Mouse (Mus musculus): ENCODE measurements around the gene Hcn1. TPM values are rescaled to one million over a fixed set of nuclear protein-coding genes. Genes with fewer than 3 reads are reported as not detected.
"Not testable (repeated sequence)": the region's sequence is repeated elsewhere in the genome, so short reads cannot be mapped to it uniquely, and the experiment has no call there.

The Hcn1 gene
- polyA plus RNA-seq, 1 experiment from 2014 or later: 1.3 TPM

DNA sequence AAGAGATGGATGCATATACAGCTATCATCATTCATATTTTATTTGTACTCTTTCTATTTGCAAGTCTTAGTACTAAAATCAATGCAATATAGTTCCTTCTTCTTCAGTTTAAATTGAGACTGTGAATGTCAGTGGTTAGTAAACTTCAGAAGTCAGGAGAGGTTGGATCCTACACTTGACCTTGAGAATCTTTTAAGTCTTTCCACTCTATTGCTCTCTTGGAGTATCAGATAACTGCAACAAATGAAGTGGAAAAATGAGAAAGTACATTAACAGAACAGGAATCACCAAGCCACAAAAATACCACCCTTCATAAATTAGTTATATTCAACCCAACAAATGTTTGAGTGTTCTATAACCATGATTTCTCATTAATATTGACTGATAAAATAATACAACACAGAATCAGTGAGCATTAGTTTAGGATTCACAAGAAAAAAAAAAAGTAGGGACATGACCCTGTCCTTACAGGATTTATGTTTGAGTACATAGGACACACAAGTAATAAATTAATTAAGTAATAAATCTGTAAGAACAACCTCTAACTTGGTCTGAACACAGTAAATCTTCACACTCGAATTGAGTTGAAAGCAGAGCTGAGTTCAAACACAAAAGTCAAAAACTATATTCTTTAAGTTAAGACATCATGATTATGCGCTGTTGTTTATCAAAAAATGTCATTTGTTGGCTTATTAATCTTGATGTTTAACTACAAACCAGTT lies 397.8 kb downstream of the Hcn1 start:
- no peak overlapping the region for H3K9ac ChIP-seq
- H3K9me3 ChIP-seq: no peaks in the 10 kb centered on the region
- WGBS: 93% methylated on average over 2 of the region's 2 CpGs
- H3K4me2 ChIP-seq: no peak overlapping the region
- no peaks in the 10 kb centered on the region for H3K36me3 ChIP-seq
- no peak overlapping the region for H3K27ac ChIP-seq (replicated peaks)
- H3K4me1 ChIP-seq (replicated peaks): no peaks in the 10 kb centered on the region
- no peak for ATAC-seq (ENCODE audit: low FRiP score, low read depth)
- H3K4me3 ChIP-seq: no peak overlapping the region
- H3K27me3 ChIP-seq: no peaks in the 10 kb centered on the region

DNA sequence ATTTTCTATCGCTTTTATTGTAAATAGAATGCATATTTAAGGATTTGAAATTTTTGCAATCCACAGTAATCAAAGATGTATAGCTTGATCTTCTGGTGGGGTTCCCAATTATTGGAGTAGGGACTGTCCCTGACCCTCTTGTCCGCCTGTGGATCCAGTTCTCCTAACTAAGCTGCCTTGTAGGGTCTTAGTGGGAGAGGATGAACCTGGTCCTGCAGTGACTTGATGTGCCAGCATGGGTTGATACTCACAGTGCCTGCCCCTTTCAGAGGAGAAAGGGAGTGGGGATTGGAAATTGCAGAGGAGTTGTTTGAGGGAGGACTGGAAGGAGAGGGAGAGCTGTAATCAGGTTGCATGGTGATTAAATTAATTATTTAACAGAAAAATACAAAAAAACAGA lies 398.4 kb downstream of the Hcn1 start:
- Histone ChIP-seq H3K4me3 (no peak overlapping the region), H3K9ac (no peak overlapping the region), H3K27me3 (no peaks in the 10 kb centered on the region), H3K36me3 (no peaks in the 10 kb centered on the region), H3K4me2 (no peak overlapping the region), H3K9me3 (no peaks in the 10 kb centered on the region), H3K27ac (replicated peaks) (no peak overlapping the region), H3K4me1 (replicated peaks) (no peaks in the 10 kb centered on the region)
- 88% methylated on average over 2 of the region's 2 CpGs for WGBS
- ATAC-seq (ENCODE audit: low FRiP score, low read depth): no peak

DNA sequence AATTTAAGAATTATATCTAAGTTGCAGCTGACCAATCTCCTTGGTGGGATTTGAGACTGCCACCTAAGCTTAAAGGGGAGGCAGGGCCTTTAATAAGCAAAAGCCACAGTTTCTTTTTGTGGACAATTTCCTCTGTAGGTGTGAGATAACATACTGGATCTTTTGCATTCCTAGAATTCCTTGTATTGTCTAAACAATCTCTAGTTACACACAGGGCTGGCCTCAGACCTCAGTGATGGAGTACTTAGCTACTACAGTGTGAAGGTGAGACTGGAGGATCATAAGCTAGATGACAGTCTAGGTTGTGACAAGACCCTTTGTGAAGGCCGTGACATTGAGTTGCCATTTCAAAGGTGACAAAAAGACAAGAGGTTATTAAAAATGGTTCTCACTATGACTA lies 419.1 kb downstream of the Hcn1 start:
- Histone ChIP-seq H3K27ac (replicated peaks) (no peak overlapping the region), H3K9ac (no peak overlapping the region), H3K4me2 (no peak overlapping the region), H3K4me3 (no peak overlapping the region), H3K27me3 (no peaks in the 10 kb centered on the region), H3K36me3 (no peaks in the 10 kb centered on the region), H3K4me1 (replicated peaks) (no peaks in the 10 kb centered on the region), H3K9me3 (no peaks in the 10 kb centered on the region)
- 94% methylated on average over 1 of the region's 1 CpGs for WGBS
- ATAC-seq (ENCODE audit: low FRiP score, low read depth): no peak

DNA sequence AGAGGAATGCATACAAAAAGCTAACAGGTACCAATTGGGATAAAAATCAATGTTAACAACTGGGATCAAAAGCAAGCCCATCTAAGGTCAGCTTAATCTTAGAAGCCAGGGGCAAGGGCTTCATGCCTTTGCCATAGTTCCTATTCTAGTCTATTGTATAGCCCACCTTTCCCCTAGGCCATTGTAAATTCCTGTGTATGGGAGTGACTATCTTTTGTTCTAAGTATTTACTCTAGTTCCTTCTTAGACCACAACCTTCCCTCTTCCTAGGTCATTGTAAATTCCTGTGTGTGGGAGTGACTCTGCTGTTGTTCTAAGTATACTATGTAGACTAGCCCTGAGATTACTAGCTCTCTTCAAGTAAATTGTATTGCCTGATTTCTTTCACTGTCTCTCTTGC lies 420.8 kb downstream of the Hcn1 start:
- H3K4me3 ChIP-seq: not testable (repeated sequence)

DNA sequence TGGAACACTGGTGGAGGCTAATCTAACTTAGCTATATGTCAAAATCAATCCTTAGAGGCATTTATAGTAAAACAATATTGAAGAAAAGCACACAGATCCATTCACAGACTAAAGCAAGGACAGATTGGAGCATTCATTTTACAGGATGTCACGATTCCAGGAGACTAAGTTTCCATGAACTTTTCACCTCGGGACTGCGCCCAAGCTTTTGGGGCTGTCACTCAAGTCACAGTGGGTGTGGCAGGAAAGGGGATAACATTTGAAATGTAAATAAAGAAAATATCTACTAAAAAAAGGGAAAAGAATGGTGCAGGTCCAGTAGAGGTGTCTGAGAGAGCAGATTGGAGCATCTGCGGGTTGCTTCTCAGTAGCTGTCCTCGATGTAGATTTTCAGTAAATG lies 421.3 kb downstream of the Hcn1 start:
- Histone ChIP-seq H3K4me2 (no peak overlapping the region), H3K36me3 (no peaks in the 10 kb centered on the region), H3K27ac (replicated peaks) (no peak overlapping the region), H3K9me3 (no peaks in the 10 kb centered on the region), H3K9ac (no peak overlapping the region), H3K4me3 (no peak overlapping the region), H3K27me3 (no peaks in the 10 kb centered on the region), H3K4me1 (replicated peaks) (no peaks in the 10 kb centered on the region)
- ATAC-seq (ENCODE audit: low FRiP score, low read depth): no peak
- 92% methylated on average over 5 of the region's 5 CpGs for WGBS

More for the DNA sequence above, 420.8 kb downstream of the Hcn1 start:
- not testable (repeated sequence) for H3K27me3 ChIP-seq; H3K27ac ChIP-seq (replicated peaks); H3K9ac ChIP-seq; ATAC-seq (ENCODE audit: low FRiP score, low read depth); H3K36me3 ChIP-seq; H3K4me1 ChIP-seq (replicated peaks); H3K9me3 ChIP-seq; H3K4me2 ChIP-seq

DNA sequence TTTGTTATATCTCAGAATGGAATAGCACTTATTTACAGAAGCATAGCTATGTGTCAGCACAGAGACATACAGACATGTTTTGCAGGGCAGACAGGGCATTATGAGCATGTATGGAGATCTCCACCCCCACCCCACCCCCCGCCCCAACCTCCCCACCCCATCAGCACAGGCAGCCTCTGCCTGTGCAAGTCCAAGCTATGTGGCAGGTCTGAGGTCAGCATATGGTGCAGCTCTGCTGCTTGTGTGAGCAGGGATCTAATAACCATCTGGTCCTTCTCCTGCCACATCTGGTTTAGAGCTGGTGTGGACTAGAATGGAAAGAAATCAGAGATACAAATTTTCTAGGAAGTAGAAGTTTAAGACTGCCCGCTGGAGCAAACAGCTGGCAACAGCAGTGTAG lies 424.4 kb downstream of the Hcn1 start:
- 82% methylated on average over 2 of the region's 2 CpGs for WGBS
- H3K36me3 ChIP-seq: no peaks in the 10 kb centered on the region
- no peak for ATAC-seq (ENCODE audit: low FRiP score, low read depth)

GRCm38 (mm10) chr13:118027868-118028267 lies 425.7 kb downstream of the Hcn1 start:
- no peak overlapping the region for H3K4me2 ChIP-seq
- no peaks in the 10 kb centered on the region for H3K9me3 ChIP-seq
- H3K27me3 ChIP-seq: no peaks in the 10 kb centered on the region
- no peaks in the 10 kb centered on the region for H3K4me1 ChIP-seq (replicated peaks)
- WGBS: 28% methylated on average over 3 of the region's 3 CpGs
- ATAC-seq (ENCODE audit: low FRiP score, low read depth): no peak
- no peaks in the 10 kb centered on the region for H3K36me3 ChIP-seq
- H3K4me3 ChIP-seq: no peak overlapping the region
- H3K9ac ChIP-seq: no peak overlapping the region
- no peak overlapping the region for H3K27ac ChIP-seq (replicated peaks)

More for the DNA sequence above, 424.4 kb downstream of the Hcn1 start:
- Histone ChIP-seq H3K4me1 (replicated peaks) (no peaks in the 10 kb centered on the region), H3K4me3 (no peak overlapping the region), H3K9me3 (no peaks in the 10 kb centered on the region), H3K4me2 (no peak overlapping the region), H3K9ac (no peak overlapping the region), H3K27me3 (no peaks in the 10 kb centered on the region), H3K27ac (replicated peaks) (no peak overlapping the region)

DNA sequence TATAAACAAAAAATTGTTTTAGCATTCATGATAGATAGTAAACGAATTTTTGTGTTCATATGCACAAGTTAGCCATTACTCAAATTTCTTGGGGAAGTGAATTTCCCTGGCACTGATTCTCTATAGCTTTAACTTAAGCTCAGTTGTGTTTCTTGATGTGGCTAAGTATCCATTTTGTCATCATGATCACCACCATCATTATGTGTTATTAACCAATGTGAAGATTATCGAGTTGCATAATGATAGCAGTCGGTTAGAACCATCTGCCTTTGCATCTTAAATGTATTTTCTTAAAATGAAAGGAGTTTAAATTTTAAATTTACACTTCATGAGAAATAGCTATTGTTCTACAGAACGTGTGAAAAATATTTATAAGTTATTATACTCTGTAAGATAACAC lies 426.5 kb downstream of the Hcn1 start:
- H3K27me3 ChIP-seq: no peaks in the 10 kb centered on the region
- H3K4me3 ChIP-seq: no peak overlapping the region
- no peak overlapping the region for H3K27ac ChIP-seq (replicated peaks)
- H3K4me2 ChIP-seq: no peak overlapping the region
- no peak for ATAC-seq (ENCODE audit: low FRiP score, low read depth)
- 77% methylated on average over 4 of the region's 4 CpGs for WGBS
- H3K36me3 ChIP-seq: no peaks in the 10 kb centered on the region
- no peak overlapping the region for H3K9ac ChIP-seq
- H3K9me3 ChIP-seq: no peaks in the 10 kb centered on the region
- H3K4me1 ChIP-seq (replicated peaks): no peaks in the 10 kb centered on the region

- H3K27ac ChIP-seq (replicated peaks): no peak overlapping the region
- 72% methylated on average over 3 of the region's 3 CpGs for WGBS
- ATAC-seq (ENCODE audit: low FRiP score, low read depth): no peak
- no peak overlapping the region for H3K4me2 ChIP-seq
- H3K9ac ChIP-seq: no peak overlapping the region
- no peaks in the 10 kb centered on the region for H3K27me3 ChIP-seq
- no peaks in the 10 kb centered on the region for H3K36me3 ChIP-seq
- no peaks in the 10 kb centered on the region for H3K9me3 ChIP-seq
- H3K4me1 ChIP-seq (replicated peaks): no peaks in the 10 kb centered on the region
- H3K4me3 ChIP-seq: no peak overlapping the region
These were observed 427.5 kb downstream of the Hcn1 start for GRCm38 (mm10) chr13:118029579-118029978.

GRCm38 (mm10) chr13:118035598-118035997 lies 433.5 kb downstream of the Hcn1 start:
- no peaks in the 10 kb centered on the region for H3K27me3 ChIP-seq
- H3K4me2 ChIP-seq: no peak overlapping the region
- no peak for ATAC-seq (ENCODE audit: low FRiP score, low read depth)
- H3K27ac ChIP-seq (replicated peaks): no peak overlapping the region
- no peaks in the 10 kb centered on the region for H3K36me3 ChIP-seq
- H3K4me1 ChIP-seq (replicated peaks): no peaks in the 10 kb centered on the region
- H3K9ac ChIP-seq: no peak overlapping the region
- 75% methylated on average over 5 of the region's 5 CpGs for WGBS
- no peaks in the 10 kb centered on the region for H3K9me3 ChIP-seq
- H3K4me3 ChIP-seq: no peak overlapping the region

Measured in hindbrain, embryonic 15.5 days (tissue).